Mouse (Mus musculus) MEL (cell line): ENCODE measurements around the gene Sarnp. TPM values are rescaled to one million over a fixed set of nuclear protein-coding genes. Genes with fewer than 3 reads are reported as not detected.

Experiments
- DNase-seq: peaks from one replicate; pipeline ENCODE4 v3.0.0; 2011; ENCODE audit warnings: low read depth, low spot score
- H3K27ac ChIP-seq: 2 replicates; pipeline ENCODE4 v1.5.1; 2012; ENCODE audit warnings: low read depth, mild to moderate bottlenecking, control low read depth, low read length, moderate library complexity; ENCODE audit not compliant: control insufficient read depth
- H3K27me3 ChIP-seq, 2 experiments: fragments of 150-350 bp in 1 of 2; sonication (generic) in 1 of 2; 2 replicates each; pipeline ENCODE4 v1.6.1; 2012; ENCODE audit warnings: low read length in 2 of 2, mild to moderate bottlenecking in 2 of 2, improper control_type of control experiment in 1 of 2, moderate library complexity in 1 of 2; ENCODE audit not compliant: insufficient read depth in 2 of 2, control insufficient read depth in 1 of 2
- H3K36me3 ChIP-seq, 2 experiments: 2 replicates each; pipeline ENCODE4 v1.6.1; 2012 to 2014; ENCODE audit warnings: low read length in 2 of 2, improper control_type of control experiment in 1 of 2, inconsistent platforms in 1 of 2, mild to moderate bottlenecking in 1 of 2; ENCODE audit not compliant: insufficient read depth in 2 of 2, control insufficient read depth in 1 of 2
- H3K4me1 ChIP-seq, 2 experiments: fragments of 150-350 bp in 1 of 2; sonication (generic) in 1 of 2; 2 replicates each; pipeline ENCODE4 v1.6.1; 2012; ENCODE audit warnings: low read length in 2 of 2, improper control_type of control experiment in 1 of 2, mild to moderate bottlenecking in 1 of 2; ENCODE audit not compliant: insufficient read depth in 2 of 2, control insufficient read depth in 1 of 2
- H3K4me3 ChIP-seq, 2 experiments: fragments of 150-350 bp in 1 of 2; sonication (generic) in 1 of 2; 2 replicates each; pipeline ENCODE4 v1.5.1; 2012; ENCODE audit warnings: low read depth in 2 of 2, low read length in 2 of 2, mild to moderate bottlenecking in 2 of 2, moderate library complexity in 2 of 2, control low read depth in 1 of 2, improper control_type of control experiment in 1 of 2; ENCODE audit not compliant: control insufficient read depth in 1 of 2, insufficient read depth in 1 of 2
- H3K79me2 ChIP-seq: 2 replicates; pipeline ENCODE4 v1.6.1; 2012; ENCODE audit warnings: mild to moderate bottlenecking, low read length, moderate library complexity; ENCODE audit not compliant: control insufficient read depth, poor library complexity, insufficient read depth
- H3K9ac ChIP-seq: 2 replicates; pipeline ENCODE4 v1.6.1; 2012; ENCODE audit warnings: low read depth, mild to moderate bottlenecking, control low read depth, low read length, moderate library complexity; ENCODE audit not compliant: control insufficient read depth, poor library complexity, severe bottlenecking
- H3K9me3 ChIP-seq: fragments of 150-350 bp; sonication (generic); replicated peaks from 2 replicates; pipeline ENCODE4 v1.6.1; 2012; ENCODE audit warnings: mild to moderate bottlenecking, low read length, improper control_type of control experiment, moderate library complexity; ENCODE audit not compliant: insufficient read depth
- BHLHE40 ChIP-seq: IDR thresholded peaks from 2 replicates; pipeline ENCODE4 v1.6.1; 2012; ENCODE audit warnings: low read depth, mild to moderate bottlenecking, inconsistent platforms, low read length, improper control_type of control experiment, borderline replicate concordance
- CHD1 ChIP-seq: IDR thresholded peaks from 2 replicates; pipeline ENCODE4 v1.6.1; 2012; ENCODE audit warnings: low read depth, mild to moderate bottlenecking, inconsistent platforms, low read length, improper control_type of control experiment
- CHD2 ChIP-seq: IDR thresholded peaks from 2 replicates; pipeline ENCODE4 v1.6.1; 2011; ENCODE audit warnings: low read length, improper control_type of control experiment
- CTCF ChIP-seq, 3 experiments: IDR thresholded peaks in 2 of 3; conservative IDR thresholded peaks in 1 of 3; 2 replicates each; pipeline ENCODE4 v1.5.1; 2011 to 2012; ENCODE audit warnings: low read length in 3 of 3, low read depth in 2 of 3, mild to moderate bottlenecking in 2 of 3, improper control_type of control experiment in 1 of 3, inconsistent platforms in 1 of 3, mixed read lengths in 1 of 3, moderate library complexity in 1 of 3; ENCODE audit not compliant: control insufficient read depth in 1 of 3, insufficient read depth in 1 of 3, poor library complexity in 1 of 3, severe bottlenecking in 1 of 3
- E2F4 ChIP-seq: IDR thresholded peaks from 2 replicates; pipeline ENCODE4 v1.6.1; 2011; ENCODE audit warnings: low read depth, low read length, improper control_type of control experiment, borderline replicate concordance
- ELF1 ChIP-seq: IDR thresholded peaks from 2 replicates; pipeline ENCODE4 v1.6.1; 2014; ENCODE audit warnings: low read depth, mild to moderate bottlenecking, inconsistent platforms, low read length, improper control_type of control experiment, moderate library complexity
- EP300 ChIP-seq, 2 experiments: IDR thresholded peaks; 2 replicates each; pipeline ENCODE4 v1.6.1; 2011; ENCODE audit warnings: improper control_type of control experiment in 2 of 2, low read length in 2 of 2, low read depth in 1 of 2, mild to moderate bottlenecking in 1 of 2
- ETS1 ChIP-seq: IDR thresholded peaks from 2 replicates; pipeline ENCODE4 v1.6.1; 2012; ENCODE audit warnings: low read depth, mild to moderate bottlenecking, inconsistent platforms, low read length, improper control_type of control experiment, moderate library complexity
- GABPA ChIP-seq: IDR thresholded peaks from 2 replicates; pipeline ENCODE4 v1.6.1; 2012; ENCODE audit warnings: low read depth, mild to moderate bottlenecking, inconsistent platforms, low read length, improper control_type of control experiment, moderate library complexity
- GATA1 ChIP-seq: IDR thresholded peaks from 2 replicates; pipeline ENCODE4 v1.6.1; 2011; ENCODE audit warnings: low read depth, low read length, improper control_type of control experiment
- HCFC1 ChIP-seq: IDR thresholded peaks from 2 replicates; pipeline ENCODE4 v1.6.1; 2012; ENCODE audit warnings: low read depth, mild to moderate bottlenecking, inconsistent platforms, low read length, improper control_type of control experiment, moderate library complexity
- JUND ChIP-seq: IDR thresholded peaks from 2 replicates; pipeline ENCODE4 v1.6.1; 2011; ENCODE audit warnings: low read depth, mild to moderate bottlenecking, improper control_type of control experiment, low read length
- KAT2A ChIP-seq: conservative IDR thresholded peaks from 2 replicates; pipeline ENCODE4 v1.6.1; 2012; ENCODE audit warnings: low read depth, low read length, improper control_type of control experiment, inconsistent platforms
- MAFK ChIP-seq: IDR thresholded peaks from 2 replicates; pipeline ENCODE4 v1.6.1; 2011; ENCODE audit warnings: low read depth, mild to moderate bottlenecking, low read length, improper control_type of control experiment, borderline replicate concordance
- MAX ChIP-seq: IDR thresholded peaks from 2 replicates; pipeline ENCODE4 v1.6.1; 2011; ENCODE audit warnings: low read length, improper control_type of control experiment
- MAZ ChIP-seq: IDR thresholded peaks from 2 replicates; pipeline ENCODE4 v1.6.1; 2012; ENCODE audit warnings: low read depth, mild to moderate bottlenecking, inconsistent platforms, low read length, improper control_type of control experiment
- MXI1 ChIP-seq: IDR thresholded peaks from 2 replicates; pipeline ENCODE4 v1.6.1; 2011; ENCODE audit warnings: mild to moderate bottlenecking, low read depth, low read length, improper control_type of control experiment
- MYB ChIP-seq: IDR thresholded peaks from 2 replicates; pipeline ENCODE4 v1.6.1; 2011; ENCODE audit warnings: mild to moderate bottlenecking, low read depth, low read length, improper control_type of control experiment
- MYC ChIP-seq: IDR thresholded peaks from 2 replicates; pipeline ENCODE4 v1.6.1; 2011; ENCODE audit warnings: low read depth, mild to moderate bottlenecking, low read length, improper control_type of control experiment, moderate library complexity
- NELFE ChIP-seq: IDR thresholded peaks from 2 replicates; pipeline ENCODE4 v1.6.1; 2011; ENCODE audit warnings: low read depth, low read length, improper control_type of control experiment
- NRF1 ChIP-seq: IDR thresholded peaks from 2 replicates; pipeline ENCODE4 v1.6.1; 2014; ENCODE audit warnings: low read depth, mild to moderate bottlenecking, inconsistent platforms, low read length, improper control_type of control experiment, moderate library complexity; ENCODE audit not compliant: poor library complexity, insufficient read depth, severe bottlenecking
- POLR2A ChIP-seq, 2 experiments: IDR thresholded peaks; 2 replicates each; pipeline ENCODE4 v1.6.1; 2011 to 2012; ENCODE audit warnings: low read length in 2 of 2, mild to moderate bottlenecking in 2 of 2, control low read depth in 1 of 2, improper control_type of control experiment in 1 of 2, low read depth in 1 of 2, moderate library complexity in 1 of 2; ENCODE audit not compliant: control insufficient read depth in 1 of 2, insufficient read depth in 1 of 2, poor library complexity in 1 of 2
- POLR2AphosphoS5 ChIP-seq: IDR thresholded peaks from 2 replicates; pipeline ENCODE4 v1.6.1; 2012; ENCODE audit warnings: low read depth, borderline replicate concordance, mild to moderate bottlenecking, inconsistent platforms, low read length, moderate library complexity, mixed read lengths
- RAD21 ChIP-seq: IDR thresholded peaks from 2 replicates; pipeline ENCODE4 v1.6.1; 2011; ENCODE audit warnings: mild to moderate bottlenecking, low read depth, low read length, improper control_type of control experiment
- RCOR1 ChIP-seq: IDR thresholded peaks from 2 replicates; pipeline ENCODE4 v1.6.1; 2012; ENCODE audit warnings: low read depth, mild to moderate bottlenecking, inconsistent platforms, low read length, improper control_type of control experiment
- SMC3 ChIP-seq: IDR thresholded peaks from 2 replicates; pipeline ENCODE4 v1.6.1; 2011; ENCODE audit warnings: low read depth, low read length, improper control_type of control experiment
- TAL1 ChIP-seq: IDR thresholded peaks from 2 replicates; pipeline ENCODE4 v1.6.1; 2012; ENCODE audit warnings: mild to moderate bottlenecking, inconsistent platforms, low read length, moderate library complexity, mixed read lengths
- TBP ChIP-seq: IDR thresholded peaks from 2 replicates; pipeline ENCODE4 v1.8.0; 2011; ENCODE audit warnings: low read depth, low read length, improper control_type of control experiment
- UBTF ChIP-seq: IDR thresholded peaks from 2 replicates; pipeline ENCODE4 v1.6.1; 2012; ENCODE audit warnings: low read depth, mild to moderate bottlenecking, inconsistent platforms, low read length, improper control_type of control experiment, moderate library complexity, borderline replicate concordance; ENCODE audit not compliant: insufficient read depth
- USF1 ChIP-seq: IDR thresholded peaks from 2 replicates; pipeline ENCODE4 v1.6.1; 2014; ENCODE audit warnings: low read depth, mild to moderate bottlenecking, inconsistent platforms, low read length, improper control_type of control experiment, moderate library complexity
- USF2 ChIP-seq, 2 experiments: IDR thresholded peaks; 2 replicates each; pipeline ENCODE4 v1.6.1; 2011 to 2012; ENCODE audit warnings: improper control_type of control experiment in 2 of 2, low read length in 2 of 2, borderline replicate concordance in 1 of 2, inconsistent platforms in 1 of 2, low read depth in 1 of 2, mild to moderate bottlenecking in 1 of 2; ENCODE audit not compliant: insufficient read depth in 1 of 2
- ZC3H11A ChIP-seq: IDR thresholded peaks from 2 replicates; pipeline ENCODE4 v1.6.1; 2012; ENCODE audit warnings: low read depth, mild to moderate bottlenecking, inconsistent platforms, low read length, improper control_type of control experiment
- ZKSCAN1 ChIP-seq: IDR thresholded peaks from 2 replicates; pipeline ENCODE4 v1.6.1; 2012; ENCODE audit warnings: low read depth, mild to moderate bottlenecking, inconsistent platforms, low read length, improper control_type of control experiment, moderate library complexity
- ZMIZ1 ChIP-seq: IDR thresholded peaks from 2 replicates; pipeline ENCODE4 v1.6.1; 2012; ENCODE audit warnings: low read depth, mild to moderate bottlenecking, inconsistent platforms, low read length, improper control_type of control experiment, moderate library complexity
- ZNF384 ChIP-seq: IDR thresholded peaks from 2 replicates; pipeline ENCODE4 v1.6.1; 2012; ENCODE audit warnings: low read depth, mild to moderate bottlenecking, inconsistent platforms, low read length, improper control_type of control experiment
- polyA plus RNA-seq, 2 experiments: library from polyadenylated mRNA; stranded (reverse) in 1 of 2; unstranded in 1 of 2; fragments of >175 nt in 1 of 2; fragments of >200 nt in 1 of 2; gene quantifications; 2 replicates each; pipeline versions ENCODE4 v1.2.1 to v1.2.4; 2012; ENCODE audit warnings: low replicate concordance in 2 of 2, low read depth in 1 of 2; ENCODE audit not compliant: insufficient read length in 2 of 2, insufficient read depth in 1 of 2, missing spikeins in 1 of 2
- total RNA-seq: library from RNA; depleted of rRNA; stranded (reverse); fragments of 300-350 nt; gene quantifications from 2 replicates; pipeline ENCODE4 v1.2.3, GENCODE M21; 2012

The Sarnp gene
- total and polyA plus RNA-seq, 3 experiments: 103 to 1,007 (median 189) TPM

GRCm38 (mm10) chr10:128805092-128806000 is 11.8 kb upstream of the Sarnp start:
- H3K4me1 ChIP-seq: peaks cover 5 to 12% of the 10 kb centered on the region in 2 experiments; a peak in 3 of 4 replicates
- TF ChIP-seq MAX (0 out of 2 replicates have a peak, but pooled peaks have one; percentile 30), ELF1 (peak; percentile 100), NELFE (peak; percentile 67), EP300 (IDR thresholded peaks at IDR 0.05; ENCODE audit: low read depth in 1 of 2, low read length in 2 of 2) (peak in 1 of 2 experiments; percentile 32; a peak in 1 of 4 replicates), UBTF (no peak), GABPA (no peak), USF2 (IDR thresholded peaks at IDR 0.05; ENCODE audit: borderline replicate concordance in 1 of 2, insufficient read depth in 1 of 2, low read depth in 1 of 2, low read length in 2 of 2) (no peak), ZC3H11A (no peak), CTCF (IDR thresholded peaks at IDR 0.05 in 2 of 3, conservative IDR thresholded peaks at IDR 0.05 in 1 of 3; ENCODE audit: control insufficient read depth in 1 of 3, insufficient read depth in 1 of 3, low read depth in 2 of 3, low read length in 3 of 3, poor library complexity in 1 of 3, severe bottlenecking in 1 of 3) (peak in 2 of 3 experiments; percentile 6 to 26; a peak in 2 of 6 replicates), RCOR1 (no peak), E2F4 (peak; percentile 71; the same call in 1 of the 2 replicates), ZMIZ1 (peak; percentile 75), CHD1 (no peak), TBP (no peak), NRF1 (peak; percentile 52), POLR2A (IDR thresholded peaks at IDR 0.05; ENCODE audit: control insufficient read depth in 1 of 2, insufficient read depth in 1 of 2, low read depth in 1 of 2, low read length in 2 of 2, poor library complexity in 1 of 2) (peak; percentile 38 to 63; a peak in 1 of 4 replicates), MXI1 (peak; percentile 45), ZNF384 (peak; percentile 70), MAZ (peak; percentile 100), MYC (0 out of 2 replicates have a peak, but pooled peaks have one; percentile 30), MAFK (no peak), GATA1 (no peak), BHLHE40 (no peak), POLR2AphosphoS5 (no peak), KAT2A (no peak; the same call in 1 of the 2 replicates), MYB (no peak), RAD21 (no peak), SMC3 (no peak; the same call in 1 of the 2 replicates), TAL1 (no peak), ZKSCAN1 (no peak), ETS1 (peak; percentile 50; the same call in 1 of the 2 replicates), USF1 (no peak), HCFC1 (peak; percentile 97), CHD2 (peak; percentile 66), JUND (no peak)

More at GRCm38 (mm10) chr10:128805092-128806000, 11.8 kb upstream of the Sarnp start:
- peak; percentile 99 for DNase-seq
- Histone ChIP-seq H3K27me3 (no peaks in the 10 kb centered on the region), H3K9me3 (no peaks in the 10 kb centered on the region), H3K79me2 (peaks cover 27% of the 10 kb centered on the region), H3K36me3 (peaks cover 0 to 8% of the 10 kb centered on the region in 2 experiments; a peak in 2 of 4 replicates), H3K4me3 (peak overlapping the region; percentile 86 to 92), H3K9ac (peak overlapping the region; percentile 90), H3K27ac (peak overlapping the region; percentile 87)
